Mouse (Mus musculus): Measurements from ENCODE around the gene Syne1. TPM values are rescaled to one million over a fixed set of nuclear protein-coding genes. Genes with fewer than 3 reads are reported as not detected.

The Syne1 gene
- polyA plus RNA-seq, 1 experiment, result 140 TPM

DNA sequence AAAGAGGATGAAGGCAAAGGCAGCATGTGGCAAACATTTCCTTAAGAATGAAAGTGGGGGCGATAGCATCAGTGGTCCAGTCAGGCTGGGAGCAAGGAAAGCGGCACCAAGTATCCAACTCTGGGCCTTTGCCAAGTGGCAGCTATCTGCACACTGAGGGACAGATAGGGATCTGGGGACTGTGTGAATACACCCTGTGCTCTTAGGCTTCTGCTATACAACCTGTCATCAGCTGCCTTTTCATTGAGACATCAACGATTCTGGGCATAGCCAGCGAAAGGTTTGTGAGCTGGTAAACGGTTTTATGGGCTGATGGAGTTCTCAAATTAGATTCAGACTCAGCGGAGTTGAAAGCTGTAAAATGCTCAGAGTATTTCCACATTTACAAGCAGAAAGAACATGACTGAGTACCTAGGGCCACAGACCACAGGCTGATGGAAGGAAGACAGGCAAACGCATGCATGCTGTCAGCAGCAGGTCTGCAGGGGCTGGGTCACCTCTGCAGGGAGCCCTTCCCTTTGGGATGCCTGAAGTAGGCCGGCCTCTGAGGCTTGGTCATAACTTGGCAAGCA is 542.4 kb downstream of the Syne1 start:
- no peak overlapping the region for H3K27ac ChIP-seq (ENCODE audit: insufficient read depth, low read depth, low read length)
- no peak overlapping the region for H3K4me3 ChIP-seq (ENCODE audit: insufficient read depth, low read depth, low read length)
- no peaks in the 10 kb centered on the region for H3K4me1 ChIP-seq (ENCODE audit: control insufficient read depth, insufficient read depth, low read length)
- TF ChIP-seq CTCF (IDR thresholded peaks at IDR 0.05; ENCODE audit: insufficient read depth, low read depth, low read length) (no peak), POLR2A (IDR thresholded peaks at IDR 0.05; ENCODE audit: insufficient read depth, low read depth, low read length) (no peak)
- WGBS, result 75% methylated on average over 8 of the region's 8 CpGs

DNA sequence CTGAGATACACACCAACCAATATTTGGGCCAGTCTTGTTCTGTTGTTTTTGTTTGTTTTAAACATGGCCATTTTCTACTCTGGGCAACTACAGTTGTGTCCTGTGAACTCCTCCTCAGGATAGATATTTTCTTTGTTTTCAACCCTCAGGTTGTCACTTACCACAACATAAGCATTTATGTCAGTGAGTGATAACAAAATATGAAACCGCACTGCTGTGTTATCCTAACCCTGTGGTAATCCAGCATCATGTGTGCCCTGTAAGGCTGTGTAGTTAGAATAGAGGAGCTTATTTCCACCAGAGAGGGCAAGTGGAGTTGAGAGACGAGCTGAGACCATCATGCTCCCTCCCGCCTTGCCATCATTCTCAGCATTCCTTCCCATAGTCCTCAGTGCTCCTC is 554.7 kb downstream of the Syne1 start:
- no peaks in the 10 kb centered on the region for H3K4me1 ChIP-seq (ENCODE audit: control insufficient read depth, insufficient read depth, low read length)
- TF ChIP-seq POLR2A (IDR thresholded peaks at IDR 0.05; ENCODE audit: insufficient read depth, low read depth, low read length) (no peak), CTCF (IDR thresholded peaks at IDR 0.05; ENCODE audit: insufficient read depth, low read depth, low read length) (no peak)
- WGBS, result 88% methylated on average over 3 of the region's 3 CpGs
- H3K4me3 ChIP-seq (ENCODE audit: insufficient read depth, low read depth, low read length), result no peak overlapping the region
- H3K27ac ChIP-seq (ENCODE audit: insufficient read depth, low read depth, low read length), result no peak overlapping the region

DNA sequence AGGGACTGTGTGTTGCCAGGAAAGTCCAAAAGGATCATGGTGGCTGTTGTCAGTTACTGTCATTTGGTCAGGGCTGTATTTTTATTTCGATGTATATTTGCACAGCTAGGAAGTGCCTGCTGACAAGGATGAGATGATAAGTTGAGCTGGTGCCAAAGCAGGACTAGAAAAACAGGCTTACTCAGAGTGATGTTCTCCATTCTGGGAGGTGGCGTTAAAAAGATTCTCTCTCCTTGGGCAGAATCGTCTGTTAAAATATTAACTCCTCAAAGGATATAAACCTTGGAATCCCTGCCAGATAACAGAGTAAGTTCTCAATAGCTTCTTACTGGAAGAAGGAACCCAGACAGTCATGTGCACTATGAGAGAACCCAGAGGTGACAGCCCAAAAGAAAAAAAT is 557.5 kb downstream of the Syne1 start:
- no peak overlapping the region for H3K4me3 ChIP-seq (ENCODE audit: insufficient read depth, low read depth, low read length)
- H3K27ac ChIP-seq (ENCODE audit: insufficient read depth, low read depth, low read length), result no peak overlapping the region
- H3K4me1 ChIP-seq (ENCODE audit: control insufficient read depth, insufficient read depth, low read length), result no peaks in the 10 kb centered on the region
- WGBS, result 67% methylated on average over 3 of the region's 3 CpGs
- TF ChIP-seq POLR2A (IDR thresholded peaks at IDR 0.05; ENCODE audit: insufficient read depth, low read depth, low read length), result no peak
- TF ChIP-seq CTCF (IDR thresholded peaks at IDR 0.05; ENCODE audit: insufficient read depth, low read depth, low read length), result no peak

DNA sequence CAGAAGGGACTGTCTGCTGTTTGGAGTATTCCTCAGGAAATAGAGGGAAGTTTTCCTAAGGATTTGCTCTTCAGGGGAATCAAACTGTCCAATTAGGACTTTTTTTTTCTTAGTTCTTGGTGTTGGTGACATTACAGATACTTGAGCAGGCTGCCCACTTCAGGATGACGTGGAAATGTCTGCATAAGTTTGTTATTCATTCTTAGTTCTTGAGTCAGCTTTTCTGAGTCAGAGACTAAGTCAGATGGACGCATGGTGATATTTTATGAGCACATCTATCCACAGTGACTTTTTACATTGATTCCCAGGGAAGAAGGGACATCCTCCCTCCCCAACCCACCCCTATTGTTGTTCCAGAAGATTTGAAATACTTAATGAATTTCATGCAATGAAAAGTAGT is 567.4 kb downstream of the Syne1 start:
- Histone ChIP-seq H3K27ac (ENCODE audit: insufficient read depth, low read depth, low read length) (no peak overlapping the region), H3K4me1 (ENCODE audit: control insufficient read depth, insufficient read depth, low read length) (no peaks in the 10 kb centered on the region), H3K4me3 (ENCODE audit: insufficient read depth, low read depth, low read length) (no peak overlapping the region)
- WGBS, result 73% methylated on average over 2 of the region's 2 CpGs
- TF ChIP-seq POLR2A (IDR thresholded peaks at IDR 0.05; ENCODE audit: insufficient read depth, low read depth, low read length) (no peak), CTCF (IDR thresholded peaks at IDR 0.05; ENCODE audit: insufficient read depth, low read depth, low read length) (no peak)

DNA sequence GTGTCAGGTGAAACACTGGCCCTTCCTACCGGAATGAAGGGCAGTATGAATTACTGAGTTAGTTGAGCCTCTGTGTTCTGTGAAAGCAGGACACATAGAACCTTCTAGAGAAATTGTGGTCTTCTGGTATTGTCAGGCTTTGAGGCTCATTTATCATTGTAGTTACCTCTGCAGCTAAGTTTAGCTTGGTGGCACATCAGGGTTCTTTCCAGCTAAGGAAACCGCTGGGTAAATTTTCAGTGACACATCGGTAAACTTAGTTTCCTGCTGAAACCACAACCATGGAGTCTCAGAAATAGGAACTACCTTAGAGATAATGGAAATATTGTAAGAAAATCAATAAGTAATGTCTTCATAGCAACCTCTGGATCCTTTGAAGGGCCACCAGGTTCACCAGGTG is 573.9 kb downstream of the Syne1 start:
- H3K4me1 ChIP-seq (ENCODE audit: control insufficient read depth, insufficient read depth, low read length), result no peaks in the 10 kb centered on the region
- no peak overlapping the region for H3K4me3 ChIP-seq (ENCODE audit: insufficient read depth, low read depth, low read length)
- WGBS, result 96% methylated on average over 3 of the region's 3 CpGs
- no peak overlapping the region for H3K27ac ChIP-seq (ENCODE audit: insufficient read depth, low read depth, low read length)
- TF ChIP-seq POLR2A (IDR thresholded peaks at IDR 0.05; ENCODE audit: insufficient read depth, low read depth, low read length), result no peak
- TF ChIP-seq CTCF (IDR thresholded peaks at IDR 0.05; ENCODE audit: insufficient read depth, low read depth, low read length), result no peak

DNA sequence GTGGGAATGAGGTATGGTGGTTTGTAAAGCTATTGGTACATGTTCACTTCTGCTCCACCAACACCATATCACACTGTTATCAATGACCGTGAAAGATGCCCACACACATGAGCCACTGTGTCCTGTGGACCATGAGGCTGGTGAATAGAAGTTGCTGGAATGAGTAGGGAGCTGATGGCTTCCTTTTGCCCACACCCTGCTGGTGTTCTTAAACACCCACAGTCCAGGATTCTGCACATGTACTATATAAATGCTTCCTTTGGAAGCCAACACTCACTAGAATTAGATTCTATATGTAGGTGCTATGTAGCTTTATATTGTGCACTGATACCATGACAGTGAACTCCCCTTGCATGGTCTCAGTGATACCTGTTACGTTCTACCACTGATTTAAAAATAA is 574.7 kb downstream of the Syne1 start:
- H3K4me1 ChIP-seq (ENCODE audit: control insufficient read depth, insufficient read depth, low read length), result no peaks in the 10 kb centered on the region
- TF ChIP-seq CTCF (IDR thresholded peaks at IDR 0.05; ENCODE audit: insufficient read depth, low read depth, low read length), result no peak
- no peak for TF ChIP-seq POLR2A (IDR thresholded peaks at IDR 0.05; ENCODE audit: insufficient read depth, low read depth, low read length)
- H3K27ac ChIP-seq (ENCODE audit: insufficient read depth, low read depth, low read length), result no peak overlapping the region
- H3K4me3 ChIP-seq (ENCODE audit: insufficient read depth, low read depth, low read length), result no peak overlapping the region
- 95% methylated on average over 2 of the region's 2 CpGs for WGBS

DNA sequence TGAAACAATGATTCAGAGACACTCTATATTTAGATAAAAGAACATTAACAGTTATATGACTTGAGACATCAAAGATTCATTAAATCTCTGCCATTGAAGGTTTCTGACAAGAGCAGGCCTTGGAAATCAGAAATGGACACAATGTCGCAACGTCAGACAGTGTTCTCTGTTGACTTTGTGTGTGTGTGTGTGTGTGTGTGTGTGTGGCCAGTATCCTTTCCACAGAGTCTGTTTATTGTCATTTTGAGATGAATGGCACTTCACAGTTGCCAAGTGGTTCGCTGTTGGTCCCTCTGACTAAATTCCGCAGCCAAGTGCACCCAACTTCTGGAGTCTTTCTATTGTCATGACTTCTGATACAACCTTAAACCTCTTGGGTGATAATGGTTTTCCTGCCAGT is 577.0 kb downstream of the Syne1 start:
- WGBS, result 94% methylated on average over 4 of the region's 4 CpGs

DNA sequence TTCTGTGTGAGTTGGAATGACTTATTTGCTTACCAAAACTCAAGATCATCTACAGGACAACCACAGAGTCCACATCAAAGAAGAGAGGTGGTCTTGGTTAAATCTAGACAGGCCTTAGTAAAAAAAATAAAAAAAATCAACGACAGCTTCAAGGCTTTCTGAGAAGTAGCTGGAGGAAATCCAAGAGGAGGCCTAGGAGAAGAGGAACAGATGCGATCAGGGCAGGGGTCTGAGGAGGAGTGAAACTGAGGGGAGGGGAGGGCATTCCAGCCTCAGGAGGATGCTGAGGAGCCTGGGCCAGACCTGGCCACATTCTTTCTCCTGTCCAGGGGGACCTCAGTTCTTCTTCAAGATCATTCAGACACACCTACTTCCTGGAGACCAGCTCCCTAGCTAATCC is 579.3 kb downstream of the Syne1 start:
- TF ChIP-seq POLR2A (IDR thresholded peaks at IDR 0.05; ENCODE audit: insufficient read depth, low read depth, low read length) (no peak), CTCF (IDR thresholded peaks at IDR 0.05; ENCODE audit: insufficient read depth, low read depth, low read length) (no peak)
- 60% methylated on average over 2 of the region's 2 CpGs for WGBS
- no peak overlapping the region for H3K4me3 ChIP-seq (ENCODE audit: insufficient read depth, low read depth, low read length)
- no peak overlapping the region for H3K27ac ChIP-seq (ENCODE audit: insufficient read depth, low read depth, low read length)
- H3K4me1 ChIP-seq (ENCODE audit: control insufficient read depth, insufficient read depth, low read length), result no peaks in the 10 kb centered on the region

More for the DNA sequence above, 577.0 kb downstream of the Syne1 start:
- H3K27ac ChIP-seq (ENCODE audit: insufficient read depth, low read depth, low read length), result no peak overlapping the region
- H3K4me3 ChIP-seq (ENCODE audit: insufficient read depth, low read depth, low read length), result no peak overlapping the region
- no peaks in the 10 kb centered on the region for H3K4me1 ChIP-seq (ENCODE audit: control insufficient read depth, insufficient read depth, low read length)
- TF ChIP-seq POLR2A (IDR thresholded peaks at IDR 0.05; ENCODE audit: insufficient read depth, low read depth, low read length), result no peak
- no peak for TF ChIP-seq CTCF (IDR thresholded peaks at IDR 0.05; ENCODE audit: insufficient read depth, low read depth, low read length)

DNA sequence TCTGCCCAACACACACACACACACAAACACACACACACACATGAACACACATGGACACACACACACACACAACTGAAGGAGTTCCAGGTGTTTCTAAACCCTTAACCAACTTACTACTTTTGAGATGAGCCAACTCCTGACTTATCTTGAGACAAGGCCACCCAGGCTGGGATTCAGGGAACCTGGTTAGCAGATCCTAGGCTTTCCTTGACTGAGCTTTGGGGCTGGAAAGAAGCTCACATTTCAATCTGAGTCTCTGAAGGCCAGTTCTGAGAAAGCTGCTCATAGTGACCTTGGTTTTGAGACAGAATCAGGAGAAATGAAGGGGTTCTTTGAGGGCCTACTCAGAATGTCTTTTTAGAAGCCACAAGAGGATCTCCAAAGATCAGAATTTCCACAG is 579.7 kb downstream of the Syne1 start:
- no peak overlapping the region for H3K4me3 ChIP-seq (ENCODE audit: insufficient read depth, low read depth, low read length)
- TF ChIP-seq CTCF (IDR thresholded peaks at IDR 0.05; ENCODE audit: insufficient read depth, low read depth, low read length) (no peak), POLR2A (IDR thresholded peaks at IDR 0.05; ENCODE audit: insufficient read depth, low read depth, low read length) (no peak)
- no peaks in the 10 kb centered on the region for H3K4me1 ChIP-seq (ENCODE audit: control insufficient read depth, insufficient read depth, low read length)
- H3K27ac ChIP-seq (ENCODE audit: insufficient read depth, low read depth, low read length), result no peak overlapping the region

DNA sequence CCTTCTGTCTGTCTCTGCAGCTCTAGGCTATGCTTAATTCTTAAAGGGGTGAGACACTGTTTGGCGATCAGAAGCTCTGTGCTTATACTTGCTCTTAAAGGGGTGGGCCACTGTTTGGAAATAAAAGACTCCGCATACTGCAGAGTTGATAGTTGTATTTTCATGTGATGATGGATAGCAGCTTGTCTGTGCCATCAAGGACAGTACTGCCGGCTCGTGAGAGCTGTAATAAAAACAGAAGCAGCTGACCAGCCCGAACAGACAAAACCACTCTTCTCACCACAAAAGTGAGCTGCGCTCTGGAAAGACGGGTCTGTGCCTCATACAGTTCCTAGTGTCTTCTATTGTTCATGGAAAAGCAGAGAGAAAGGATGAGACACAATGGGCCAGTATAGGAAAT is 580.1 kb downstream of the Syne1 start:
- Histone ChIP-seq H3K4me1 (ENCODE audit: control insufficient read depth, insufficient read depth, low read length) (no peaks in the 10 kb centered on the region), H3K27ac (ENCODE audit: insufficient read depth, low read depth, low read length) (no peak overlapping the region), H3K4me3 (ENCODE audit: insufficient read depth, low read depth, low read length) (no peak overlapping the region)
- TF ChIP-seq POLR2A (IDR thresholded peaks at IDR 0.05; ENCODE audit: insufficient read depth, low read depth, low read length), result no peak
- TF ChIP-seq CTCF (IDR thresholded peaks at IDR 0.05; ENCODE audit: insufficient read depth, low read depth, low read length), result no peak
- 85% methylated on average over 7 of the region's 7 CpGs for WGBS

Other genes with a start within 250 kb of the Syne1 start
- not detected in 2 replicates for gene Myct1, start 42.3 kb upstream of the Syne1 start, polyA plus RNA-seq (2012; ENCODE audit: insufficient read depth, insufficient read length, low replicate concordance, missing spikeins)
- not detected in 2 replicates for gene Vip, start 87.7 kb upstream of the Syne1 start, polyA plus RNA-seq (2012; ENCODE audit: insufficient read depth, insufficient read length, low replicate concordance, missing spikeins)